Mouse (Mus musculus) ES-CJ7 (cell line): ENCODE measurements around the gene Kdm8.
"Not testable (repeated sequence)": the region's sequence is repeated elsewhere in the genome, so short reads cannot be mapped to it uniquely, and the experiment has no call there.

ENCODE experiments used
- DNase-seq: peaks from one replicate; pipeline ENCODE4 v3.0.0; 2011; ENCODE audit warnings: low read depth, low spot score

The Kdm8 gene

DNA sequence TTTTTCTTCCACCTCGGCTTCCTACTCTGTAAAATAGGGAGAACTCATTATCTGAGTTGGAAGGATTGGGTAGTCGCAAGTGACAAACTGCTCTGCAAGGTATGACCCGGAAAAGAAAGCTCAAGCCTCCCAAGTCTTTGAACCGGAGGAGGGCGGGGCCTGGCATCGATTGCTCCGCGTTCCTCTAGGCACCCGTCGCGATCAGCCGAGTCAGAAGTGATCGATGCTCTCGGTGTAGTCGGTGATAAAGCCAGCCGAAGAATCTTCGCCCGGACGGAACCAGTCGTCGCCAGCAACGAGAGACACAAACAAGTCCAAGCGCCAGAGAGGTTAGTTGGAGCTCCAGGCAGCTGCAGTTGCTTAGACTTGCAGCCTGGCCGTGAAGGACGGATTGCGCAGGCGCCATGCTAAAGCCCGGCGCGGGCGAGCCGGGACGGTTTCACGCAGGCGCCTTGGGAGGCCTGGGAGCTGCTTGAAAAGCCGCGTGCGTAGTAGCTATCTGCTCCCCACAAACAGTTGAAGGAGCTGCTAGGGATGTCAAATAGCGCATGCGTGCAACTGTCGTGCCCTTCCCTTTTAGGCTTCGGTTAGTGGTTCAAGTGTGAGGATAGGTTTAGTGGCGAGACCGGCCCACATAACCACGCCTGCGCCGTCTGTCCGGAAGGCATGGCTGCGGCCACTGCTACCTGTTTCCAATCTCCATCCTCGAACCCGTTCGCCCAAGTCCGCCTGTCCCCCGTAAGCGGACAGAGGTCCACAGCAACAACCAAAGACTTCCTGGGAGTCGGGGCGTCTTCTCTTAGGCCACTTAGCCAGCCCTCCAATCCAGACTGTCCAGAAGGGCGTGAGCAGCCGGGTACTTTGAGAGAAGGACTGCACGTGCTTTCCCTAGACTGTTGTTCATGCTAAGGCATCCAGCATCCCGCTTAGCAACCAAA, at the start of gene Kdm8:
TSS of gene Kdm8 (plus strand) at position 213 of the 938 bp plus-strand sequence.
- peak; percentile 99 for DNase-seq

DNA sequence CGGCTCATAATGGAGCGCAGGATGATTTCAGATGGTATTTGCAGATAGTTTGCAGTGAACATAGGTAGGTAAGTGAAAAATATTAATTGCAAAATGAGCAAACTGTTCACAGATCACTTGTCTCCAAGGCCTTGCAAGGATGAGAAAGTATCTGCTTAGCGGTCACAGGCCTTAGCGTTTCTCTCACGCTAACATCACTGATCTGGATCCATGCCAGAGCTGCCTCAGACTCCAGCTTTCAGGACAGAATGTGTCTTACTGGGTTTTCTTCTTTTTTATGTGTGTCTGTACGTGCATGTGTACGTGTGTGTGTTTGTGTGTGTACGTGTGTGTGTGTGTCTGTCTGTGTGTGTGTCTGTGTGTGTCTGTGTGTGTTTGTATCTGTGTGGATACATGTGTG, 46.4 kb upstream of the Kdm8 start:
- no peak for DNase-seq

DNA sequence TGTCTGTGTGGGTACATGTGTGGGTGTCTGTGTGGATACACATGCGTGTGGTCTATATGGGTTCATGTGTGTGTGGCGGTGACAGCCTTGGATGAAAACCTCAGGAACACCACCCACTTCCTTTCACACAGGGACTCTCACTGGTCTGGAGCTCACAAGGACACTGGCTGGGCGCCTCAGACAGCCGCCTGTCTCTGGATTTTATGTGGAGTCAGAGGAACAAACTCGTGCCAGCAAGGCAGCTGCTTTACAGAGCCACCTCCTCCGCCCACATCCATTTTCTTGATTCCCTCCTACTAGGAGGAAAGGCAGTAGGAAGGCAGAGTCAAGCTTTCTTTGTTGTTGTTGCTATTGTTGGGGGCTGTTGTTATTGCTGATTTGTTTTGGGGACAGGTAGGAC, 45.8 kb upstream of the Kdm8 start:
- DNase-seq, result no peak

DNA sequence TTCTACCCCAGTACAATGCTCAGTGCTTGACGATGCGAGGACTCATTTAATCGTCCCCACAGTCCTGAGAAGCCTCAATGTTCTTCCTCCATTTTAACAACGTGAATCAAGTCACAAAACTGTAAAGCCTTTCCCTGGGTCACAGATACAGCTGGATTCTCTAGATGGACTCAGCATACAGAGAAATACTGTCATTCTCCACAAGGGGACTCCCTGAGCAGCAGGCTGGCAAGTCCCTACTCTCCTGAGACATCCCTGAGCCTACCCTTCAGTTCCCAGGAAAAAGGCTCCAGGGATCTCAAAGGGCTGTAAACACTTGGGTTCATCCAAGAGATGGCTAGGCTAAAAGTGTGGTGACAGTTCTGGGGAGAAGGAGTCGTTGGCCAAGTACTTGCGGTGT, 37.3 kb upstream of the Kdm8 start:
- peak; percentile 30 for DNase-seq

DNA sequence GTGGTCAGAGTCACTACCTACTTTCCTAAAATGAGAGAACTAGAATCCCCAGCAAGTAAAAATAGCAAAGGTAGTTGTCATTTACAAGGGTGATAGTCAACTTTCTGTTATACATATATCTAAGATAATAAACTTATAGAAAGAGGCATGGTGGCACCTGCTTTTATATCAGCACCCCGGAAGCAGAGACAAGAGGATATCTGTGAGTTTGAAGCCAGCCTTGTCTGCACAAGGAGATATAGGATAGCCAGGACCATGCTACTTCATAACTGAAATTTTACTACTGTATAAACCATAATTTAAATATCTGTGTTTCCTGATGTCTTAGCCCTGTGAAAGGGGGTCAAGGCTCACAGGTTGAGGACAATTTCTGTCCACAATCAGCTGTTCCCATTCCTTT, 29.4 kb upstream of the Kdm8 start:
- DNase-seq, result no peak

DNA sequence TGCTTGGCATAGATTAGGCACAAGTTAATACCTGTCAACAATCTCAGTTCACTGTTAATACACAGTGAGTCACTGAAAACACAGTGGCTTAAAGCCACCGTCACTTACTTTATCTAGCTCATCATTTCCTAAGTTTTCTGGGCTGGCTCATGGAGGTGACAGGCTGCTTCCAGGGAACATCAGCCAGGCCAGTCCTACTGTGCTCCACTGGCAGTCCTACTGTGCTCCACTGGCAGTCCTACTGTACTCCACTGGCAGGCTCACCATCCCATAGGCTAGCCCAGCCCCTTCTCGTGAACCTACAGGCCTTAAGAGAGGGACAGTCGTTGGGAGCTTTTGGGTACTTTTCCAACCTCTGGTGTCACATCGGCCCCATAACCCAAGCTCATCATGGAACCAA, 28.7 kb upstream of the Kdm8 start:
- no peak for DNase-seq

DNA sequence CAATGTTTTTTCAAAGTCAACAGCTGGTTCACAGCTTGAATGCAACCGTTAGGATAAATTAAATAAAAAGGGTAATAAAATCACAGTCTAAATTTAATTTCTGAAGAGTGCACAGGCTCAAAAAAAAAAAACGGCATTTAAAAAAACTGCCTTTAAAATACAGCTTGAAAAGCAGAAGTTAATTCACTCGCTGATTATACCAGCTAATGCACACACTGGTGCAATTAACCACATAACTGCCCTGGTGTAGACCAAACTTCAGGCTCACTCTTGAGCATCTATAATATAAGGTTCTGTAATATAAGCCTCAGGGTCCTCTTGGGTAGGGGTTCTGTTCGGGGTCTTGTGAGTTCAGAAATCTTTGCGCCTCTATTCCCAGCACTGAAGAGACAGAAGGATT, 27.7 kb upstream of the Kdm8 start:
- no peak for DNase-seq

DNA sequence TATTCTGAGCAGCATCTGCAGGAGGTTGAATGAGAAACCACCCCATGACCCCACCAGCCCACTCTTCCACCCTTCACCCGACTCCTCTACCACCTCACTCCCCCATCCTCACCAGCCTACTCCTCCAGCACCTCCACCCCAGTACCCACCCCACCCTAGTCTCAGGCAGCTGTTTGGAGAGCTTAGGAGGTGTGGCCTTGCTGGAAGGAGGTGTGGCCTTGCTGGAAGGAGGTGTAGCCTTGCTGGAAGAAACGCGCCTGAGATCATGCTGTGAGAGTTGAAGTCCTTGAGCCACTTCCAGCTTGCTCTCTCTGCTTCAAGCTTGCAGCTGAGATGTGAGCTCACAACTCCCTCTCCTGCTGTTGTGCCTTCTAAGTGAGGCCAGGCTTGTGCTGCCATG, 26.1 kb upstream of the Kdm8 start:
- DNase-seq, result peak; percentile 96

DNA sequence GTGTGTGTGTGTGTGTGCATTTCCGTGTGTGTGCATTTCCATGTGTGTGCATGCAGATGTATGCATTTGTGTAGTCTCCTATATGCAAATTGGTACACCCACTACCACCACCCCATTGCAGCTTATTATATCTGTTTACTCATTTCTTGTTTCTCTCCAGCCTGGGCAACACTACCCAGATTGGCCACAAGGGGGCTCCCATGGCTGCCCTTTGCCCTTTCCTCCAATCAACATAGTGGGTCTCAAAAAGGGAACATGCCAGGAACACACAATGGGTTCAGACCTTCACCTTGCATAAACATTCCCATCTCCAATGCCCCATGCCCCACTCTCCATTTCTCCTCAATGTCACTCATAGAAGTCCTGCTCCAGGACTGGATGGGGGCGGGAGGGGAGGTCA, 24.3 kb upstream of the Kdm8 start:
- peak; percentile 65 for DNase-seq

DNA sequence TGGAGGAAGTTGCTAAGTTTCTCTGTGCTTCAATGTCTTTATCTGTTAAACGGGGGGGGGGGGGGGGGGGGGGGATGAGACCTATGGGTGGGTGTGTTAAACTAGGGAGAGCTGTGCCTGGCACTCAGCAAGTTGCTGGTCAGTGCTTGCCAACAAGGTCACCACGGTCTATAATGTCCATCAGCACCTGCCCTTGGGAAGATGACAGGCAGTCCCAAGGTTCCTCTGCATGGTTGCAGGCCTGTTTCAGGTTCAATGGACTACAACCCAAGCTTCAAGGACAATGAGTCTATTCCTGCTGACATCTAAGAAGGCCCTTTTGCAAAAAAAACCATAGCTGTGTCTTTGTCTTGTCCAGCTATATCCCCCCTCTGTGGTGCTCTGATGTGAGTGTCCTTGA, 22.6 kb upstream of the Kdm8 start:
- DNase-seq, result no peak

DNA sequence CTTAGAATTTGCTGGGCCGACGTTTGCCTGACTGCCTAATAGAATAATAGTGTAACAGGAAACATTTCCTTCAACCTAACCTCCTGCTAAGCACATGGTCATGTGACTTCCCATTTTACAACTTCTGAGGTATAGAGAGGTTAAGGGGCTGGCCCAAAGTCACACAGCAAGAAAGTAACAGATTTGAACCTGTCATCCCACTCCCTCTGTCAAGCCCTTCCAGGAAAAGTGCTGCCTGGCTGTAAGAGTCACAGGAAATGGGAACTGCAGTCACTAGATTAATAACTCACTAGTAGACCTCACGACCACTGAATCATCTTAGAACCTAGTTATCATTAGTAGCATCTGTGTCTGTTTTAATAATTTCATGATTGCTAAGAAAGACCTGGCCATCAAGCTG, 21.4 kb upstream of the Kdm8 start:
- no peak for DNase-seq

DNA sequence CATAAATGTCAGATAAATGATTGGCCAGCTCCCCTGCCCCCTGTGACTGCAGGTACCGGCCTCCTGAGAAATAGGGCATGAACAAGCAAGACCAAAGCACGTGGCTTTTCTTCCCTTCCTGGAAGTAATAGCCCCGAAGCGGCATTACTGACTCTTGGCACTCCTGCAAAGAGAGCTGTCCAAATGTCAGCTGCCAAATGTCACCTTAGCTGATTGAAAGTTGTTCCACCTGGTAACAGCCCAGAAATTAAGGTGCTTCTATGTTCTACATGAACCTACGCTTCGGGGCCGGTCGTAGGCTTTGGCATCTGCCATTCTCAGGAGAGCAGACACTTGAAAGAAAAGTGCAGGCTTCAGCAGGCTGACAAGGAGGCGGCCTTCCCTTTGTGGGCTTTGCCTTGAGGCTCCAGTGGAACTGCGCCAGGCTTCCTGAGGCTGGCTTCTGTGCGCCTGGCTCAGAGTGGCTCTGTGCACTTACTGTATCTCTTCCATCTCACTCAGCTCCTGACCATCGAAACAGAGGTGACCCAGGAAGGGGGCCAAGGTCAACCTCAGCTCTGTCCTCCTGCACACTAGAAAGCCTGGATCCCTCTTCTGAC, 16.9 kb upstream of the Kdm8 start:
- no peak for DNase-seq

DNA sequence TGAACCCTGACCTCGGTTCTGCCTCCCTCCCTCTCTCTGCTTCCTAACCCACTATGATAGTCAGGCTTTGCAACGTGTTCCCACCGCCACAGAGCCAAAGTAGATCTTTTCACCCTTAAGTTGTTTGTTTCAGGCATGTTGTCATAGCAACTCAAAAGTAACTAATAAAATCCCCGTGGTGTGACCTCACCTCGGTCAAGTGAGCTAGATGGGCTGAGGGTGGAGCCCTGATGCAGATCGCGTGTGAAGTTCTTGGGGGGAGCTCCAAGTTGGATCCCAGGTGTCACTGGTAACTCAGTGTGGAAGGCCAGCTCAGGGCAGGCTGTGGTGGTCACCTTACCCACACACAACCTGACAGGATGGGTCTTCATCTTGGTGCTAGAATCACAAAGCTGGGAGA, 16.1 kb upstream of the Kdm8 start:
- DNase-seq, result no peak

DNA sequence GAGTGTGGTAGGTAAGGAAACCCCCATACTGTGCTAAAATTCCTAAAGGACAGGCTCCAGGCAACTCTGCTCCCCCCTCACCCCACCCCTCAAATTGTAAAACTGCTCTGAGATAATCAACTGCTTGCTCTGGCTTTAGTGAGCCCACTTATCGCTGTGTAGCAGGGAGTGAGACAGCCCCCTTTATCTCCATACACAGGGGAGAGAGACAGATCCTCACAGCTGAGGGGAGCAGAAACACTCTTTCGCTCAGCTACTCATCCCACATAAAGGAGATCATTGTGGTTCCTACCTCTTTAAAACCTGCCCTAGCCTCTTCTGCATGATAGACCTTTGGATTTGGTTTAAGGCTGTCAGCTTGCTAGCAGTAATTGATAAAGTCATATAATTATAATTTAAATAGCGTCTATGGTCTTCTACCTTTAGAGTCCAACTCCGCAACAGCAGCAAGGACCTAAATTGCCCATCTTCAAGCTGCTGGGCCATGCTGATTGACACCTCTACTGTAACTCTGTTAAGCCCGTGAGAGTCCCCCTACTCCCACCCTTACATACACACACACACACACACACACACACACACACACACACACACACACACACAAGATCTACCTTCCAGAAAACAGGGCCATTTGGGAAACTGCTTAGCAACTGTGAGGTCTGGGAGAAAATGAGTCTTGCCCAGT, 15.5 kb upstream of the Kdm8 start:
- DNase-seq, result not testable (repeated sequence)

DNA sequence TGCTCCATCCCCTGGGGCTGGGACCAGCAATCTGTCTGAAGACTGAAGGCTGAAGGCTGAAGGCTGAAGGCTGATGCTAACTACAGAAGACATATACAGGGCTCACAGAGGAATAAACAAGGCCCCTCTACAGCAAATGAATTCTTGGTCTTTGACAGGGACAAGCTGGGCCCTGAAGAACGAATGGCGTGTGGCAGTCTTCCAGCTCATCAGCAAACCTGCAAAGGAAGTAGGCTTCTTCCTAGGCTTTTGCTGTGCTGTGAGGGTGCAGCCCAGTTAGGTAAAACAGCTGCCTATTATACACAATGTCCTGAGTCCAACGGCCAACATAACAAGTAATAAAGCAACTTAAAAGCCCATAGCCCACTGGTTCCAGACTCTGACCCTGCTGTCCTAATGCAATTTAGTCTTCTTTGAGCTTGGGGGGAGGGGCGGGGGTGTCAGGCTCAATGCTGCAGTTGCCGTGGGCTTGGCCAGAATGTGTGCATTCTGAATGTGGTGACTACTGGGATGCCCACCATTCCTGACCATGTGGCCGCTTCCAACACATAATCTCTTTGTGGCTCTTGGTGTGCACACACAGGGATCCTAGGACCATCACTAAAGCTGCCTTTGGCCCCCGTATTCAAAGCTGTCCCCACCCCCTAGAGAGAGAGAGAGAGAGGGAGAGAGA, 14.2 kb upstream of the Kdm8 start:
- DNase-seq, result no peak

DNA sequence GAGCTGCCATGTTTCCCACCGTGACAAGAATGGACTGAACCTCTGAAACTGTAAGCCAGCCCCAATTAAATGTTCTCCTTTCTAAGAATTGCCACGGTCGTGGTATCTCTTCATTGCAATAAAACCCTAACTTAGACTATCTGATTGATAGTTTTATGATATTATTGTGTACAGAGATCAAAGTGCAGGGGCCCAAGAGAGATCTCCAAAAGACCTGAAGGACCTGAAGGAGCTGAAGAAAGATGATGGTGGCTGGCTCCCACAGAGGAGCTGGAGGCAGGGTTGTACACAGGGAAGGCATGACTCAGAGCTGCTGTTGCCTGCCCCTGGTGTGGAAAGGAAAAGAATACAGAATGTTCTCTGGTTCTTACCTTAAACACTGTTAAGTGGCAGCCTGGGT, 10.6 kb upstream of the Kdm8 start:
- DNase-seq, result no peak

DNA sequence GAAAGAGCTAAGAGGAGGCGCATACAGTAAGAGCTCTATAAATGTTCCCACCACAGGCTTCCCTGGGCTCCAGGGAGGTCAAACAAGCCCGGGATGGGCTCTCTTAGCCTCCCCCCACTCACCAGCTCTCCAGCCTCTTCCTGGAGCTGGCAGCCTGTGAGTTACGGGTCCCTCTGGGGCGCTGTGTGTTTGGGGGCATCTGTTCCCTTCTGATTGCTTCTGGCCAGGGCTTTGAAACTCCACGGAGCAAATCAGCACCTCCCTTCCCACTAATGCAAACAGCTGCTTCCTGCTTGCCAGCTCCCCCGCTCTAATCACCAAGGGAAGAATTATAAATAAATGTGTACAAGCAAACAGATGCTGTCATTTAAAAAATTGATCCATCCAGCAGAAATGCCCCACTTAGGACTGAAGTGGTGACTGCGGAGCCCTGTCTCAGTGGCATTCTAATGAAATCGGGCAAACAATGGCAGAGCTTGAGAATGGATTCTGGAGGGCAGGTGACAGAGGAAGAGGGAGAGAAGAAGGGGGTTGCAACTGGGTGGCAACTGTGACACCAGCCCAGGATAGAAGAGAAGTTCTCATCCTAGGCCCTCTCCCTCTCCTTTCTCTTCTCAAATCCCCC, 9.7 kb upstream of the Kdm8 start:
- DNase-seq, result no peak

DNA sequence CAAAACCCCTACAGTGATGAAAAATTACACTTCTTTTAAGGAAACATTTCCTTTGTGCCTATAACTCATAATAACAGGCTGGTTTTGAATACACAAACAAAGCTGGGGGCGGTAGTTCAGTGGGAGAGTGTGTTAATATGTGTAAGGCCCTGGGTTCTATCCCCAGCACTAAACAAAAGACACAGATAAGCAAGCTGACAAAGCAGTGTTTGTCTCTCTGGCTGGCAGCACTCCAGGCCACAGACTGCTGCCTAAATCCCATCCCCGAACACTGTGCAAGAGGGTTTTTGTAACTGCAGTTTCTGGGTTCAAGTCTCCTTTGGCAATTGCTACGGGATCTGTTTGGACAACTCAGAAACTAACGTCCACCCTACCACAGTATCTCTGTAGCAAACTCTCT, 2.2 kb upstream of the Kdm8 start:
- no peak for DNase-seq

DNA sequence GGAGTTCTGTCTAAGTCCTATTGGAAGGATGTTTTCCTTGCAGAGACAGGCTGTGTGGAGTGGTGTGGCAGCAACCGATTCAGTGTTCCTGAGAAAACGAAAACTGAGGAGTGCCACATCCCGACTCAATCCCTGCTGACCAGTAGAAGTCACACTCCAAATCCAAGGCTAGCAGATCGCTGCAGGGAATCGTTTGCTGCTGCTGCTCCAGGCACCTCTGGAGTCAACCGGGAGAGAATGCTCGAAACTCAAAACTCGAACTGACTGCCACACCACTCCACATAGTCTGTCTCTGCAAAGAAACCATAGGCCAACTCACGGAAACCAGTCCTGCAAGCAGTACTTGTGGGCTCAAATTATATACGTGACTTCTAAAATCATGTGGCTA, 406 bp upstream of the Kdm8 start:
- DNase-seq, result no peak

DNA sequence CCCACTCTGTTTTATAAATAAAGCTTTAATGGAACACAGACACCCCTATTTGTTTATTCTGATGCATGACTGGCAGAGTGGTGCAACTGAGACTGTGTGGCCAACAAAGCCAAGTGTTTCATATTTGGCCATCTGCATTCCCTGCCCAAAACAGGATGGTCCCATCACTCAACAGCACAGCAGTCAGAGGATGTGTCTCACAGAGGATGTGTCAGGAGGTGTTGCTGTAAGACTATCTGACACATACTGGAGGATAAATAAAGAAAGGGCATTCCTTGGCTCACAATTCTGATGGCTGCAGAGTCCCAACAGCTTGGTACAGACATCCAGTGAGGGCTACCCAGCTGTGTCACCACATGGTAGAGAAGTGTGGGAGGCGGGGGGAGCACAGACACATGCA, 6.2 kb downstream of the Kdm8 start:
- DNase-seq, result no peak

DNA sequence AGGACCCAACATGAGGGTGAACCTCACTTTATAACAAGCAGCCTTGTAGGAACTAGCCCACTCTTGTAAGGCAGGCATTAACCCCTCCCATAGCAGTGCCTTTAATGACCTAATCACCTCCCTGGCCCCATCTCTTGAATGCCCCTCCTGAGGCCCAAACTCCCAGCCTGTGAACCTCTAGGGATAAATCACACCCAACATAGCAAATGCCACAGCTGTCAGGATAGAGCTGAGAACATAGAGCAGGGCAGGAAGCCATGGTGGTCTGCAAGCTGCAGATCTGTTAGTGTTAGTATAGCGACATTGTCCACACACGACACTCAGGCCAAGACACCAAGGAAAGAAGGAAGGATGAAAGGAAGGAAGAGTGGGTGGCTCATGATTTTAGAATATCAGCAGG, 6.6 kb downstream of the Kdm8 start:
- DNase-seq, result no peak

DNA sequence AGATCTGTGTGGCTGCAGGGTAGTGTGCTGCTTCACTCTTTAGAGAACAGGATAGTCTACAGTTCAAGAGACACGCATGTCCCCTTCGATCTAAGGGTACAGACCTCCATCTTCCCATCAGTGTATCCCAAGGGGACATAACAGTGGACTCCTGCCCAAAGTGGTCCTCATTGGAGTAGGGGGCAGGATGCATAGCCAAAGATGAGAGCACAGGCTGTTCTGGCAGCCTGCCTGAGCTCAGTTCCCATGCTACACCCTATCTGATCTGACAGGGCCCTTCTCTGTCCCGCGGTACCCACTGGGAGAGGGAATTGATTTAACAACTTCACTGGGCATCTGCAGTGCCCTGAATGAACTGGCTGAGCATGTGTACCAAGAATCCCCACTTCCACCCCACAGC, 9.2 kb downstream of the Kdm8 start:
- DNase-seq, result no peak
